17 mouse cellular contexts compared by ENCODE assay signal in the genomic region with DNA sequence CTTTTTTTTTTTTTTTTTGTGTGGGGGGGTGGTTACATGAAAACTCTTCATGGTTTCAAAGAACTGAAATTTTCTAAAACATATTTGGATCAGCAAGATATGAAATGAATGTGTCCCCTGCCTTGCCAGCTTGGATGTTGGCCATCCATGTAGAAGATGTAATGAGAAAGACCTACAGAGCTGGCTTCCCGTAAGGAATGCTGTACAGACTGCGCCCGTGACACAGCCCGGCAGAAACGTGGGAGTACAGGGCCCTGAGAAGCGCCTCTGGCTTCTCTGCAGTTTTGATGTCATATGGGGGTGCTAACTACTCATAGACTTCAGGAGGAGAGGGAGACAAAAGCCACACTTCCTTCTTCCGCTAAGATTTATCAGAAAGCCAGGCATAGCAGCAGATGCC. TPM values are rescaled to one million over a fixed set of nuclear protein-coding genes. Genes with fewer than 3 reads are reported as not detected.
"Had no signal": no experiment of that assay in that cellular context is flagged by ENCODE, and none has a peak within 500 bp of the region (broad histone marks: within the 10 kb centered on the region; RNA-seq: fewer than 3 reads in every experiment).

No protein-coding gene starts in this region.

- H3K36me3 ChIP-seq: liver, embryonic 13.5 days; midbrain, embryonic 10.5 days; midbrain, embryonic 13.5 days; neural tube, embryonic 13.5 days had no signal

- ATAC-seq: midbrain, embryonic 13.5 days; midbrain, embryonic 16.5 days had no signal

- H3K27ac ChIP-seq: liver, embryonic 13.5 days; midbrain, embryonic 10.5 days; midbrain, embryonic 13.5 days; neural tube, embryonic 13.5 days had no signal

- H3K4me2 ChIP-seq: midbrain, embryonic 13.5 days had no signal

- H3K9me3 ChIP-seq: liver, embryonic 13.5 days; megakaryocyte, embryonic 14.5 days; midbrain, embryonic 10.5 days; midbrain, embryonic 13.5 days; neural tube, embryonic 13.5 days had no signal

- H3K4me1 ChIP-seq: liver, embryonic 13.5 days had no signal

- H3K9ac ChIP-seq: liver, embryonic 13.5 days; midbrain, embryonic 13.5 days; neural tube, embryonic 13.5 days had no signal

- H3K4me3 ChIP-seq: megakaryocyte, embryonic 14.5 days; midbrain, embryonic 10.5 days; midbrain, embryonic 13.5 days; myocyte; neural tube, embryonic 13.5 days had no signal

- DNase-seq: kidney, adult 9 months; kidney, postnatal 14 days; left cerebral cortex, postnatal 4 days; liver, embryonic 13.5 days; lung, adult 2 months; retina, postnatal 1 day; right cerebral cortex, postnatal 4 days; thymus, adult 2 months; thymus, postnatal 14 days; thymus, postnatal 4 days had no signal

RNA-seq across cellular contexts. Expression of a gene that starts 38.1 kb away (rescaled TPM):
- total RNA-seq: monocyte, adult 5-6 weeks had no signal
- polyA plus RNA-seq: myocyte had no signal
